Mouse (Mus musculus) testis, postnatal 10 days (tissue): ENCODE measurements at regions not wholly inside any gene's neighbourhood (a gene's known extent, or its start where the extent isn't known, plus 50 kb on each side); places are given as distances from the start of the nearest gene placed in this dataset.

Experiments used
- DNase-seq: peaks from one replicate; pipeline ENCODE4 v3.0.0; 2021; ENCODE audit warnings: low spot score

DNA sequence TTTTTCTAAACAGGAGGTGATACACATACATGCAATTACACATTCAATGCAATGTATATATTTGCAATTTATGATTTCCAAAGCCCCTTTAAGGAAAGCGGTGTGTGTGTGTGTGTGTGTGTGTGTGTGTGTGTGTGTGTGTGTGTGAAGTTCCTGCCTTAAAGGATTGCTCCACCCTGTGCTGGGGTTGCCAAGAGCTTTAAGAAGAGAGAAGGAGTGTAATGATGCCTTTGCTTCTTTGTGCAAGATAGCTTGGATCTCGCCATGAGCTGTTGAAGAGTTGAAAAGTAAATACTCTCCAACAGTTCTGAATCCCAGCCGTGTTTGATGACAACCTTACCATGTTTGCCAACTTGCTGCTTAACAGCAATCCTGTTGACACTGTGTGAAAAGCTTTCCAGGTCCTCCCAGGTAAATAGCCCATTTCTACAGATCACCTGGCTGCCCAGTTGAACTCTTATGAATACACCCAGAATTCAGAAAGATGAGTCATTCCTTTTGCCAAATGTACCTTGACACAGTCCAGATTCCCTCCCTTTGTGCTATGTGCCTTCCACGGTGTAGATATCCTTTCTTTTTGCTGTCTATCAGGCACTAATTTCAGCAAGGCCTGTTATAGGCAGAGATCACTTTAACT lies 216.3 kb downstream of the Ikzf2 start:
- DNase-seq: no peak

DNA sequence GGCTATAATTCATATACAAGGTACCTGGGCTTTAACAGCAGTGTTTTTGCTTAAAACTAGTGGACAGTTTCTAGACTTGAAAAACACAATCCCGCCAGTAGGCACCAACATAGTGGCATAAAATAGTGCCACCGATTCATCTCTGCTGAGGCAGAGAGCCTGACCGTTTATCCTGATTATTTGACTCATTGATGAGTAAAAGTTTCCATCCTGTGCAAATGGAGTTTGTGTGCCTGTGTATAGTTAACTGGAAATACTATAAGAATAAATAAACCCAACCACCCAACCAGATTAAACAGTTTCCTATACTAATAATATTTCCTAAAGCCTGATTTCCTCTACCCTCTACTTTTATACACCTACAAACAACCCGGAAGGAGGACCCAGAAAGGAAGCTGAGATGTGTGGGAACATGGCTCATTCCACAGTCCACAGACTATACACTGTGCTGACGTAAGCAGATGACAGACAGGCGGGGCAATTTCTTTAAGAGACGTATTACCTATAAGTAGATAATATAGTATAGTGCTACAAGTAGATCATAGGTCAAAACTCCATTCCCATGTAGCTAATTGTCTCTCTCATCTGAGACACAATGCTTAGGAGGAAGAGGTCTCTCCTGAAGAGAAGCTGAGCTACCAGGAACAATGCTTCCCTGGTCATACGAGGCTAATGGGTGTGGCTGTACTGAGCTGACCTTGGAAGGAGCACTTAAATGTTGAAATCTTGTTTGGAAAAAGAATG lies 217.7 kb downstream of the Ikzf2 start:
- DNase-seq: no peak

GRCm38 (mm10) chr1:69466534-69467275 lies 220.3 kb downstream of the Ikzf2 start:
- no peak for DNase-seq

GRCm38 (mm10) chr1:69461191-69461590 lies 225.9 kb downstream of the Ikzf2 start:
- DNase-seq: no peak

GRCm38 (mm10) chr1:69459899-69460298 lies 227.1 kb downstream of the Ikzf2 start:
- DNase-seq: no peak

GRCm38 (mm10) chr1:69457471-69457870 lies 229.6 kb downstream of the Ikzf2 start:
- no peak for DNase-seq

- DNase-seq: no peak
Measured at GRCm38 (mm10) chr1:69453991-69454390, 233.1 kb downstream of the Ikzf2 start.

- no peak for DNase-seq
Measured at GRCm38 (mm10) chr1:69452910-69453309, 234.1 kb downstream of the Ikzf2 start.

DNA sequence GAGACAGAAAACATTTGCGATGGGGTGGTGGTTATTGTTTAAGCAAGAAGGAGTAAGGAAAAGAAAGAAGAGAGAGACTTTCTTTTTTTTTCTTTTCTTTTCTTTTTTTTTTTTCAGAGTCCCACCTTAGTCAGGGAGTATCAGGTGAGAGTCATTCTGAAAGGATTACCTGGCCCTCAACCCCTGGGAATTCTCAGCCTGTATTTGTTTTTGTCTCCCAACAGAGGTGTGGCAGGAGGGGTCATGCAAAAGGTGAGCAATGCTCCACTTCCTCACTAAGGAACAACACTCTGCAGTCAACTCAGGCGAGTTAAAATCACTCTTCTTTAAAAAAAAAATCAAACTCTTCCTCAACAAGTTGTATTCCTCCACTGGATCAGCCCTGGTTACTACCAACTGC lies 236.6 kb downstream of the Ikzf2 start:
- DNase-seq: no peak

DNA sequence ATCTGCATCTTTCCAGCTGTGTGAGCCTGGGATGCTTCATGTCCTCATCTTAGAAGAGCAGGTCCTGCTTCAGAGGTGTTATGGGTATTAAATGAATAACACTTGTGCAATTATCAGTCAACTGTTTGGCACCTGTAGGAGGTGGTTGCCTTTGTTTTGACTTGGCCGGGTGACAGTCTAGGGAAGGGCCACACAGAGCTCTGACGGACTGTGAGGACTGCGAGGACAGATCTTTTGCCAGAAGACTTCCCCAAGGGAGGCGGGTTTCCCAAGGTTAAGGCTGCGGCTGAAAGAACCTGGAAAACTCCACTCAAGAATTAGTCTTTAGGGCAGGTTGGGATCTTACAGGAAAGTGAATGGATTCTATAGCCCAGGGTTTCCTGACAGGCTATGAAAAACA lies 239.8 kb downstream of the Ikzf2 start:
- DNase-seq: no peak

DNA sequence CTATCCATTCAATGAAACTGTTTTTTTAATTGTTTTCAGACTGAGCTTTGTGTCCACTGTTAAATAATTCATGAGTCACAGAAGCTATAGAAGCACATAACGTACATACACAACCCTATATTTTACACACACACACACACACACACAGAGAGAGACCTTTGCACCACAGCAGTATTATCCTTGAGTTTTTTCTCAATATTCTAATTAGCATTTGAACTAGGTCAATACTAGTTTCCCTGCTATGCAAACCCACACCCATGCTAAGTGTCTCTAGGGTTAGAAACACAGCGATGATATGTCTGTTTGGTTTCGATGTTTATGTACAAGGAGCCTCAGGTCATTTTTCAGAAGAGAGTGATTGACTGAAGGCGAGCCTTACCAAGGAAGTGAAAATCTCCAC lies 242.3 kb downstream of the Ikzf2 start:
- no peak for DNase-seq

GRCm38 (mm10) chr1:69443466-69443865 lies 243.6 kb downstream of the Ikzf2 start:
- DNase-seq: no peak

- no peak for DNase-seq
Measured at GRCm38 (mm10) chr1:69440564-69441334, 246.3 kb downstream of the Ikzf2 start.

GRCm38 (mm10) chr1:69437042-69437441 lies 250.0 kb downstream of the Ikzf2 start:
- DNase-seq: no peak

GRCm38 (mm10) chr1:69433655-69434357 lies 253.2 kb downstream of the Ikzf2 start:
- DNase-seq: no peak

DNA sequence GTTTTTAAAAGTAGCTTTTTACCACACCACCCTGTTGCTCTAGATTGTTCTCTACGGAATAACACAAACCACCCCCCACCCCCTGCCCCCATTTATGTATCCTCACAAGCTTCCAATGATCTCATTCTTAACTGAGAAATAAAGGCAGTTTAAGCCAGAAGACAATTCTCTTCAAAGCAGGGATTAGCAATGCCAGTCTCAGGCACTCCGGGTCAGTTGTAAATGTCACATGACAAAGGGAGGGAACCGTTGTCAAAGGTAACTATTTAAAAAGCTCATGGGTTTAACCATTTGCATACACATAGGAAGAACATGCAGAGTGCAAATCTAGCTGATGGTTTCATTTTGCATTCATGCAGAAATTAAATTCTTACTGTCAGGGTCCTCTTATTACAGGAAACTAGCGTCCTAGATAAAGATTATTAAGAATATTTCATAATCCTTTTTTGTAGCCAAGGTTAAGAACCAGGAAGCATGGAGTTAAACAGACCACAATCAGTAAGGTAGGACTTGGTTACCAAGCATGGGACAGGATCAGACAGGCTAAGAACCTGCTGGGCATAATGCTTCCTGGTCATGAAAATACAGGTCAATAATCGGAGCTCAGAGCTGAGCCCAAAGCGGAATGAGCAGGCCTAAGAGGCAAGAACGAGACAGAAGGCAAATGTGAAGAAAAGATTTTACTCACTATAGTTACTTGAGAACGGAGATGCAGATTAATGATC lies 256.2 kb downstream of the Ikzf2 start:
- DNase-seq: no peak

DNA sequence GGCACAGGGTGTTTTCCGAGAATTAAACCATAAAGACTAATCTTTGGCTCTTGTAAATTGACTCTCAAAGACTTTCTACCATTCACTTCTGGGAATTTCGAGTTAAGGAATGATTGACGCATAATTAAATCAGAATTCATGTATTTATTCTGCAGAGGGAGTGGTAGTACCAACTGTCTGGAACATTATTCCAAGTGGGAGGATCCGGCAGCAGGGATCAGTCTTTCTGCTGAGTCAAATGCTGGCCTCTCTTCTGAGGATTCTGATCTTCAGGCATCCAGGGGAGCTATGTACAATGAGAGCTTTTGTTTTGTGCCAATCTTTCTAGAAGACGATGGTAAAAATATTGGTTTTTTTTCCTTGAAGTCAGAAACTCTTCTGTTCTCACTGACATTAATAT lies 257.4 kb downstream of the Ikzf2 start:
- no peak for DNase-seq

DNA sequence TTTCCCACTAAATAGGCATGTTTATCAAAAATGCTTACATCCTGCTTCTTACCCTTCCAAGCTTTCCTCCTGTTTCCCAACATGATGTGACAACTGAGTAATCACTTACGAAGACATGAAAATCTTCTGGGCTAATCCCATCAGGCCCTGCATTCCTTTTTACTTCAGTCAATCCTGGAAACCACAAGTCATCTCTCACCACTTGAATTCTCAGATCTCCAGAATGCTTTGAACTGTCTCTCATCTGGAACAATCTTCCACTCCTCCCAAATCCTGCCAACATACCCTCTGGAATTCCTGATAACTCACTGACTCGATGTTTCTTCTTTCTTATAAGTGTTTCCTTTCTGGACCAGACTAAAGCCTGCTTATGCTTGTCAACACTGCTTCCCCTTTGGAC lies 289.4 kb downstream of the Ikzf2 start:
- no peak for DNase-seq

- DNase-seq: no peak
Measured at GRCm38 (mm10) chr1:69382374-69382773, 274.5 kb upstream of the Erbb4 start.

- DNase-seq: no peak
Measured at GRCm38 (mm10) chr1:69379741-69380140, 271.9 kb upstream of the Erbb4 start.
